Mouse (Mus musculus): Measurements from ENCODE around the gene Mageb18. TPM values are rescaled to one million over a fixed set of nuclear protein-coding genes. Genes with fewer than 3 reads are reported as not detected.
"Not testable (repeated sequence)": the region's sequence is repeated elsewhere in the genome, so short reads cannot be mapped to it uniquely, and the experiment has no call there.

Mageb18 gene
- total RNA-seq (2014; fragmentation: Nextera tagmentation) (not detected in 2 replicates), total RNA-seq (2017) (not detected in 2 replicates)

DNA sequence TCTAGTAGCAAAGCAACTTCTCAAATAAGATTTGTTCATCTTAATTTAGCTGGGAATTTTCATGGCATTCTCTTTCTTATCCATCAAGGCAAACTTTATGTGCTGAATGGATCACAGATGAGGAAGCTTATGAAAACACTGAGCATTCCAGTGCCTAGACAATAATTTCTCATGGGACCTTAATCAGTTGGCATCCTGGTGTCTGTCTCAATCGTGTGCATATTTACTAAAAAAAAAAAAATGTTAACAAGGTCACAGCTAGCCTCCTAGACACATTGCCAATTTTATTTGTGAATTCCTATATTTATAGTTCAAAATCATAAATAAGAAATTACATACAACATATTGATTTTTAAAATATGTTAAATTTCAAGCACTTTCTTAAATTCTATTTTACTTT is at the start of gene Mageb18:
Gene Mageb18, minus strand, starts transcription at position 101 of the 400 bp plus-strand sequence.
- no peak for ATAC-seq (replicated peaks; ENCODE audit: poor library complexity, severe bottlenecking)

DNA sequence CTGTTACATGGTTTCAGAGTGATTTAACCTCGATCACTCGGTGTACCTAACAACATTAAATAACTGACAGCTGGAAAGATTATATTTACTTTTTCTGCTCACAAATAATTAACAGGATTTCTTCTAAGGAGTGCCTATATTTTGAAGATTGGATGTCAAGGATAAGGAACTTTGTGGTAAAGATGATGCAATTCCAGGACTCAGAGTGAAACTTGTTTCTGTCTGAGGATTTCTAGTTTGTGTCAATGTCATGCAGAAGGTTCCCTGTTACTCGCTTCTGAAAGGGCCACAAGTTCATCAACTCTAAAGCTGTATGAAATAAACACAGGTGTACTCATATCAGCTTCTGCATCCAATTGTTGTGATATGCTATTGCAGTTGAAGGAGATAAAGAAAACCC is 13.4 kb upstream of the Mageb18 start:
- no peak for ATAC-seq (replicated peaks; ENCODE audit: poor library complexity, severe bottlenecking)

DNA sequence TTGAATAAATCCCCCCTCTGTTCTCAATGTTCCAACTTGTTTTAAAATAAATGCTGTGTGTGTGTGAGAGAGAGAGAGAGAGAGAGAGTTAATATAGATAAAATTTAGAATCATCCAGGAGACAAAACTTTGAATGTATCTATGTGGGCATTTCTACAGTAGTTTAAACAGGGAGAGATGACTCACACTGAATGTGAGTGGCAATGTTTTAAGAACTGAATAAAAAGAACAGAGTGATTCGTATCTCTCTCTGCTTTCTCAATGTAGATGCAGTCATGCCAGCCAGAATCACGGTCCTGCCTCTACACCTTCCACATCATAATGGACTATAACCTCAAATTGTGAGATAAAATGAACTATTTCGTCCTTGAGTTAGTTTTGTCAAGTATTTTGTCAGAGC is 11.1 kb upstream of the Mageb18 start:
- ATAC-seq (replicated peaks; ENCODE audit: poor library complexity, severe bottlenecking): no peak

DNA sequence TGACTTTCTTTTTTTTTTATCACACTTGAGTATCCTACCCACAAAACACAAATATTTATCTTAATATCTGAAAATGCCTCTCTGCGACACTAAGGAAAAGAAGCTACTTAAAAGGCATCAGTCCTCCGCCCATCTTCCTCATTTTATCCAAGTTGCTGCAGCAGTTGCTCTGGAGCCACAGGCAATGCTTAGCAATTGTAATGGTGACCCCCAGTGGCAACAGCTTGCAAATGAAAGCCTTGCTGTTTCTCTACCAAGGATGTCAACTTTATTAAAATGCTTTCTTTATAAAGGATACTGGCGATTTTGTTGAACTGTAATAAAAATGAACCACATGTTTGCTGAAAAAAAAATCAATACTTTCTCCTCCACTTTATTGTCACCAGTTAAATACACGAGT is 2.0 kb downstream of the Mageb18 start:
- ATAC-seq (replicated peaks; ENCODE audit: poor library complexity, severe bottlenecking): no peak

DNA sequence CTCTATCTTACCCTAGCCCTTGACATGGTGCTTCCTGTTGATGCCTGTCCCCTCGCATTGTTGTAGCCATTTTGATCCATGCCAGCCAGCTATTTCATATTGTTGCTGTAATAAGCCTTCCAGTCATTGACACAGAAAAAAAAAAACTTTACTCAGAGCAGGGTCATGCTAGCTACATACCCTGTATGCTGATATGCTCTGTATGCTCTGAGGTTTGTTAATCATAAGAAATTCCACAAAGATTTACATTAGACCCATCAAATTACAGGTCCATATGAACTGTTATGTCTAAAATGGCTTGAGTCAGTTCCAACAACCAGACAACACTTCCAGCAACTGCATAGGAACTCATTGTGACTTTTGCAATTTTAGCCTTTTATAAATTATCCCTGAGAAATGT is 71.5 kb downstream of the Mageb18 start:
- no peak for ATAC-seq (replicated peaks; ENCODE audit: poor library complexity, severe bottlenecking)

DNA sequence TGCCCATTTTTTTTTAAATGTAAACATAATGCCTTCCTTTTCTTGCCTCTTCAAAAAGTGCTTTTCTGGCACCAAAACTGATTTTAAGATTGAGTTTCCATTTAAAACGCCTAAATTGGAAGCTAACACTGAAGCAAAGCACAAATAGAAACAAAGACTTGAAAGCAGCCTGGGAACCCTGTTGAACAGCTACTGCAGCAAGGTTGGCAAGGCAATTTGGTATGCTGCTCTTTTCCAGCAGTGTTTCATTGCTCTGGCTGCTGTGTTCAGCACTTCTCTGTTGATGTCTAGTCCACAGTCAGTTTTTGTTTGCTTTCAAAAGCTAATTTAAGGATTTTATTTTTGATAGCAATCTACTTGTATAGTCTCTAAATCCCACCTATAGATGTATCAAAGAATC is 101.1 kb downstream of the Mageb18 start:
- ATAC-seq (replicated peaks; ENCODE audit: poor library complexity, severe bottlenecking): no peak

DNA sequence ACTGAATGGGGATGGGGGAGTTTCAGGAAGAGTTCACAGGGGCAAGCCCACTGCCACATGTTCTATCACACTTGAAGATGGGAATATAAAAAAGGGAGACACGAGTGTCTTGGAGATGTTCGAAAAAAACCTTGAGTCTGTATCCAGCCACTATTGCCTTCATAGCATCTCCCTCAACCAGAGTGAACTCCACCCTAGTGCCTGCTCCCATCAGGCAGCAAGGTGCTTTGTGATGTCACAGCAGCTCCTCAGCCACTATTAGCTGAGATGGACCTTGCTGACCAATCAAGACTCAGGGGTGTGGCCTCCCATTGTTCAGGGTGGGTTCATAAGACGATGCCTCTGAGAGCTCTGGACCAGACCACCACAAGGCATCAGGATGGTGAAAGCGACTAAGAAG is 109.7 kb downstream of the Mageb18 start, which contains the start of gene Gm5941:
Gene Gm5941, plus strand, starts transcription at position 301 of the 400 bp plus-strand sequence.
- not testable (repeated sequence) for ATAC-seq (replicated peaks; ENCODE audit: poor library complexity, severe bottlenecking)

DNA sequence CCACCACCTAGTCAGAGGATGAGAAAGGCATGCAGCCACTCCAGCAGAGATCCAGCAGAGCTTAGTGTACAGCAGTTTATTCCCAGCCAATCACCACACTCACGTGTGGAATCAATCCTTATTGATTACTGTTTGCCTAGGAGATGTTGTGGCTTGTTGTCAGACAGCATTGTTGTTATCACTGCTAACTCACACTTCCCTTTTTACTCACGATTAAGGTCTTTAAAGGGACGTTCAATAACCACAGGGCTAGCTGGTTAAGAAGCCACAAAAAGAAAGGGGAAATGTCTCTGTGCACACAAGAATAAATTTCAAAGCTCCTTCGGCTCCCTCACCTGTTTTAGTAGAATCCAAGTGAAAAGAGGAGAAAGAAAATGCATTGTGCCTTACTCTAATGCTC is 134.6 kb downstream of the Mageb18 start:
- ATAC-seq (replicated peaks; ENCODE audit: poor library complexity, severe bottlenecking): peak; percentile 56; the same call in 1 of the 2 replicates

DNA sequence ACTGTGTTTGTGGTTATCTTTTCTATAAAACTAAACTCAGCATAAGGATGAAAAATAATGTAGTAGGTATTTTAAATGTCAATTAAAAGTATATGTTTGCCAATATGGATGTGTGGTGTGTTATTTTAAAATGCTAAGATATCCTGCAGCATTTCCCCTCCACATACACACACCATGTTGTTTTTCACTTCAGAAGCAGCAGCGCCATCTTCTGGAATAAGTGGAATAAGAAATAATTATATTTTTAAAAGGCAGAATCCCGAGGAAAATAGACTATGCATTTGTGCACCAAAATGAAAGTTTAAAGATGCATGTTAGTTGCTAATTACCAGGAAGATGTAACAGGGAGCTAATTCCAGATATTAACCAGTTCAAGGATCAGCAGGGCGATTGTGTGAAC is 138.9 kb downstream of the Mageb18 start:
- ATAC-seq (replicated peaks; ENCODE audit: poor library complexity, severe bottlenecking): no peak

DNA sequence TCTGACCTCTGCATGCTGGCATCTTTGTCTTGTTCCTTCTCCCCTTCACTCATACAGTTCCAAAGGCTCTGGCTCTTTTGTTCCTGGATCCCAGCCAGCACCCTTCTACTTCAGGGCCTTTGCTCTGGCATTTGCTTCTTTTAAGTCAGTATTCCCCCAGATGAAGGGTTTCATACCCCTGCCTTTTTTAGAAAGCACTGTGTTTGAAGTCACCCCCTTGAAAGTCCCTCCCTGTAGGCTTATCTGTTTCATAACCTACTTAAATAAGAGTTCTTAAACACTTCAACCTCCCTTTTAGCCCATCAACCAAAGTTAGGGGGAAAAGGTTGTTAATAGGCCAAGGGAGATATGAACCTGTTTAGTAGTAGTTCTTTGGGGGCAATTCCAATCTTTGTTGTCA is 212.0 kb downstream of the Mageb18 start:
- ATAC-seq (replicated peaks; ENCODE audit: poor library complexity, severe bottlenecking): no peak

DNA sequence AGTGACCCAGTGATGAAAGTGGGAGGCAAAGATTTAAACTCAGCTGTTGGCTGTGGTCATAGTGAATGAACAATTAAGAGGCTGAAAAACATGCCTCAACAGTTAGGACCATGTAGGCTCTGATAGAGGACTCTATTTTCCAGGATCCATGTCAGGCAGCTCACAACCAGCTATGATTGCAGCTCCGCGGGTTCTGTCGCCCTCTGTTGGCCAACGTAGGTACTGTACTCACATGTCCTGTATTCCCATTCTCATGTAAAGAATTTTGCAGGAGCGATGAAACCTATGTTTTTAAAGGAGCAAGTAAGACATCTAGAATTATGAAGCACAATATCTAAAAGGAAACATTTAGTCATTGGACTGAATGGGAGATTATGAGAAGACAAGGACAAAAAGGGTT is 256.4 kb downstream of the Mageb18 start:
- ATAC-seq (replicated peaks; ENCODE audit: poor library complexity, severe bottlenecking): peak; percentile 58; the same call in 1 of the 2 replicates

DNA sequence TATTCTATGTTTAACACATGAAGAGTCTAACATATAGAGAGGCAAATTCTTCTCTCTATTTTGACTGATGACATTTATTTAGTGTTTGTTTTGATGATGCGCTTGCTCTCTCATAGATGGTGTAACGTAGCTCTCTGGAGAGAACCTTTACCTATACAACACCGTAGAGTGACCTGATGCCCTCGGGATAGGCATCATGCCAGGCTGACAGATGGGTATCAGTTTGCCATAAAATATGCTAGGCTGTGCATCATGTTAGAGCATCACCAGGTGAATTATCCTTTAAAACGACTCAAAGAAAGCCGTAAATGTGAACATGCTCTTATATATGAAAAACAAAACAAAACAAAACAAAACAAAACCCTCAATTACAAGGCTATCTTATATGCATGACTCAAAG is 258.5 kb downstream of the Mageb18 start:
- ATAC-seq (replicated peaks; ENCODE audit: poor library complexity, severe bottlenecking): no peak

DNA sequence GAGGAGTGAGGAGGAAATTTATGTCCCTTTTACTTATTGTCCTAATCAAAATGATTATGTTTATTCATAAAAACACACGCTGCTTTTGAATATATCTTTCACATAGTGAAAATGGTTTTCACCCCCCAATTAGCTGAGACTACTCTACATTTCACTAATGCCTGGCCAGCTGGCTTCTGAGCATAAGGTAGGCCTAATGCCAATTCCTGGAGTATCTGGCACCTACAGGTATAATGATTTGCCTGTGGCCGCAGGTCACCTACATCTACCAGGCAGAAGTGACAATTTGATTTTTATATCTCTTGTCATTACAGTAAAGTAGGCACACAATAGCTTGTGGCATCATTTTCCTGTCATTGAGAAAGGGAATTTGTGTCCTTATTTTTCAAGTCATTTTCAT is 259.8 kb downstream of the Mageb18 start:
- no peak for ATAC-seq (replicated peaks; ENCODE audit: poor library complexity, severe bottlenecking)

DNA sequence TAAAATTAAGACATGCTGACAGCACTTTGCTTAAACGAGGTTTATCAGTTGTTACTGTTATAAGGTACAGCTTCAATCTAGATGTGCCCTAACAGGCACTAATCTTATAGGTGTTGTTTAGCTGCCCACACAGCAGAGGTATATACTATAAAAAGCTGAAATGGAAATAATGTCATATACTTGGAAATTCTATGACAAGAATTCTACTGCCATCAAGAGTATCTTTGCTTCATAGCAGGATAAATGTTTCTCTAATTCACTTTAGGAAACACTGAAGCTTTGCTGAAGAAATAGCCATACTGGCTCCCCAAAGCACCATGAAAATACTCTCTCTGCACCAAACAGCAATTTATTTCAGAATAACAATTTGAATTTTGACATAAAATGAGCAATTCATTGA is 265.9 kb downstream of the Mageb18 start:
- ATAC-seq (replicated peaks; ENCODE audit: poor library complexity, severe bottlenecking): no peak

DNA sequence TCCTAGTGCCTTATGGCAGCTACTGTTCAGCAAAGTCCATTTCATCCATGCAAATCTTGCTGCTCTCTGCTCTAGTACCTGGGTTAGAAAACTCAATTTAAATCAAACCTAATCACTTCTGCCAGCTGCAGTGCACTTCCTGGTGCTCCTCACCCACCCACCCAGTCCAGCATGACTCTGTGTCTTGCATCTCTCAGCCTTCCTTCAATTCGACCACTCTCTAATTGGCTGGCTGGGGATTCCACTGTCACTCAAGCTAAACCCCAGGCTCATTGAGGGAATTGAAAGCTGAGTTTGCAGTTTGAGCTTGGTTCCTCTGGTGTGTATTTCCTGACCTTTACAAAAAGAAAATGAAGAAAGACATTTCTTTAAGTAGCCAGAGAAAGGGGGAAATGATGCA is 275.8 kb downstream of the Mageb18 start:
- ATAC-seq (replicated peaks; ENCODE audit: poor library complexity, severe bottlenecking): no peak

DNA sequence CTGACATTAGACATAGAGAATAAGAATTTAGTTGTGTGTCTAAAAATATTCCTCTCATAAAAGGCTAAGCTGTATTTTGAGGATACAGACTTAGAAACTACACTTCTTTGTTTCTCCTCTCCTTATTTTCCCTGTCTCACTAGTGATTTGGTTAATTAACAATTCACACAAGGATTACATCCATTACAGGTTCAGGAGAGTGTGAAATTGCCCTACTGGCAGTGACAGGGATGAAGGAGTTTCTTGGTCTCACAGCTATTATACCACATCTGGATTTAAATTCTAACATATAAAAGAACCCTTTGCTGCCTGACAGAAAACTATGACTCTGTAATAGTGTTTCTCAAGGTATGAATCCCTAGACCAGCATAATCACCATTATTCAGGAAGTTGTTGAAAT is 318.8 kb downstream of the Mageb18 start:
- ATAC-seq (replicated peaks; ENCODE audit: poor library complexity, severe bottlenecking): no peak

Other genes starting within 250 kb of the Mageb18 start
- not detected in 2 replicates for gene Gm5941, start 109.6 kb downstream of the Mageb18 start, total RNA-seq (2014; fragmentation: Nextera tagmentation)
- gene Gm5941, start 109.6 kb downstream of the Mageb18 start, total RNA-seq (2017): not detected in 2 replicates